Mouse (Mus musculus) ovary, postnatal 14 days (tissue): ENCODE measurements around the gene Akap12.

Source experiments
- DNase-seq: peaks from one replicate; pipeline ENCODE4 v3.0.0; 2022; ENCODE audit warnings: low spot score

Gene Akap12

GRCm38 (mm10) chr10:4284781-4285180, 18.6 kb downstream of the Akap12 start:
- DNase-seq: no peak

- no peak for DNase-seq
Observed at GRCm38 (mm10) chr10:4285752-4286151, 19.6 kb downstream of the Akap12 start.

- DNase-seq: no peak
Observed at GRCm38 (mm10) chr10:4289171-4289570, 23.0 kb downstream of the Akap12 start.

GRCm38 (mm10) chr10:4289636-4290035, 23.5 kb downstream of the Akap12 start:
- DNase-seq: no peak

- no peak for DNase-seq
Observed at GRCm38 (mm10) chr10:4290145-4290544, 24.0 kb downstream of the Akap12 start.

GRCm38 (mm10) chr10:4290561-4290960, 24.4 kb downstream of the Akap12 start:
- no peak for DNase-seq

- no peak for DNase-seq
Observed at GRCm38 (mm10) chr10:4293418-4293817, 27.2 kb downstream of the Akap12 start.

- no peak for DNase-seq
Observed at GRCm38 (mm10) chr10:4303558-4303957, 37.4 kb downstream of the Akap12 start.

- no peak for DNase-seq
Observed at GRCm38 (mm10) chr10:4323885-4324284, 57.7 kb downstream of the Akap12 start.

- DNase-seq: no peak
Observed at GRCm38 (mm10) chr10:4325562-4325961, 59.4 kb downstream of the Akap12 start.

- no peak for DNase-seq
Observed at GRCm38 (mm10) chr10:4327716-4328115, 61.5 kb downstream of the Akap12 start.

- no peak for DNase-seq
Observed at GRCm38 (mm10) chr10:4332228-4332979, 66.2 kb downstream of the Akap12 start.

- peak; percentile 55 for DNase-seq
Observed at GRCm38 (mm10) chr10:4333319-4333718, 67.1 kb downstream of the Akap12 start.

- peak; percentile 77 for DNase-seq
Observed at GRCm38 (mm10) chr10:4334039-4334683, 68.0 kb downstream of the Akap12 start.

- peak; percentile 46 for DNase-seq
Observed at GRCm38 (mm10) chr10:4338863-4339461, 72.8 kb downstream of the Akap12 start.

- peak; percentile 51 for DNase-seq
Observed at GRCm38 (mm10) chr10:4341430-4341829, 75.2 kb downstream of the Akap12 start.

- DNase-seq: peak; percentile 94
Observed at GRCm38 (mm10) chr10:4346489-4347135, 80.4 kb downstream of the Akap12 start.

GRCm38 (mm10) chr10:4347136-4347492, 80.9 kb downstream of the Akap12 start:
- no peak for DNase-seq

GRCm38 (mm10) chr10:4347591-4347990, 81.4 kb downstream of the Akap12 start:
- no peak for DNase-seq

- DNase-seq: no peak
Observed at GRCm38 (mm10) chr10:4354371-4355260, 88.4 kb downstream of the Akap12 start.

- no peak for DNase-seq
Observed at GRCm38 (mm10) chr10:4355882-4356451, 89.8 kb downstream of the Akap12 start.
